Mouse (Mus musculus): ENCODE measurements around the gene Nfil3.

The Nfil3 gene

GRCm38 (mm10) chr13:52981441-52982281 lies 788 bp upstream of the Nfil3 start:
- DNase-seq (ENCODE audit: low read depth, low spot score): no peak

GRCm38 (mm10) chr13:52980211-52980950 lies 492 bp downstream of the Nfil3 start:
- peak; percentile 58 for DNase-seq (ENCODE audit: low read depth, low spot score)

GRCm38 (mm10) chr13:52979331-52980051 lies 1.4 kb downstream of the Nfil3 start:
- DNase-seq (ENCODE audit: low read depth, low spot score): no peak

GRCm38 (mm10) chr13:52978321-52978981 lies 2.4 kb downstream of the Nfil3 start:
- no peak for DNase-seq (ENCODE audit: low read depth, low spot score)

GRCm38 (mm10) chr13:52977757-52978156 lies 3.1 kb downstream of the Nfil3 start:
- no peak for DNase-seq (ENCODE audit: low read depth, low spot score)

GRCm38 (mm10) chr13:52977221-52977609 lies 3.7 kb downstream of the Nfil3 start:
- no peak for DNase-seq (ENCODE audit: low read depth, low spot score)

GRCm38 (mm10) chr13:52976510-52977220 lies 4.2 kb downstream of the Nfil3 start:
- no peak for DNase-seq (ENCODE audit: low read depth, low spot score)

- no peak for DNase-seq (ENCODE audit: low read depth, low spot score)
Measured at GRCm38 (mm10) chr13:52976130-52976509, 4.8 kb downstream of the Nfil3 start.

GRCm38 (mm10) chr13:52974676-52975075 lies 6.2 kb downstream of the Nfil3 start:
- no peak for DNase-seq (ENCODE audit: low read depth, low spot score)

- no peak for DNase-seq (ENCODE audit: low read depth, low spot score)
Measured at GRCm38 (mm10) chr13:52973427-52973826, 7.4 kb downstream of the Nfil3 start.

GRCm38 (mm10) chr13:52972626-52973025 lies 8.2 kb downstream of the Nfil3 start:
- DNase-seq (ENCODE audit: low read depth, low spot score): no peak

- no peak for DNase-seq (ENCODE audit: low read depth, low spot score)
Measured at GRCm38 (mm10) chr13:52970876-52971275, 10.0 kb downstream of the Nfil3 start.

- no peak for DNase-seq (ENCODE audit: low read depth, low spot score)
Measured at GRCm38 (mm10) chr13:52962922-52963321, 18.0 kb downstream of the Nfil3 start.

- DNase-seq (ENCODE audit: low read depth, low spot score): no peak
Measured at GRCm38 (mm10) chr13:52962361-52962760, 18.5 kb downstream of the Nfil3 start.

GRCm38 (mm10) chr13:52953779-52954553 lies 26.9 kb downstream of the Nfil3 start:
- DNase-seq (ENCODE audit: low read depth, low spot score): no peak

GRCm38 (mm10) chr13:52949211-52949610 lies 31.7 kb downstream of the Nfil3 start:
- no peak for DNase-seq (ENCODE audit: low read depth, low spot score)

- DNase-seq (ENCODE audit: low read depth, low spot score): no peak
Measured at GRCm38 (mm10) chr13:52947545-52947944, 33.3 kb downstream of the Nfil3 start.

- DNase-seq (ENCODE audit: low read depth, low spot score): no peak
Measured at GRCm38 (mm10) chr13:52945769-52946168, 35.1 kb downstream of the Nfil3 start.

GRCm38 (mm10) chr13:52944116-52944515 lies 36.8 kb downstream of the Nfil3 start:
- no peak for DNase-seq (ENCODE audit: low read depth, low spot score)

- DNase-seq (ENCODE audit: low read depth, low spot score): no peak
Measured at GRCm38 (mm10) chr13:52942876-52943388, 37.9 kb downstream of the Nfil3 start.

Data from retina, postnatal 7 days (tissue).